Mouse (Mus musculus) ZHBTc4 (cell line): ENCODE data around the gene Olfr1217.
"Not testable (repeated sequence)": the region's sequence is repeated elsewhere in the genome, so short reads cannot be mapped to it uniquely, and the experiment has no call there.

Experiments used
- DNase-seq: peaks from one replicate; pipeline ENCODE4 v3.0.0-alpha.2; 2011; ENCODE audit warnings: low read depth, low spot score

The Olfr1217 gene

GRCm38 (mm10) chr2:89031965-89032364, at the start of gene Olfr1217:
TSS of gene Olfr1217 (minus strand) at chr2:89032065.
- DNase-seq: no peak

- no peak for DNase-seq
Measured at GRCm38 (mm10) chr2:89081487-89081886, 49.6 kb upstream of the Olfr1217 start.

DNA sequence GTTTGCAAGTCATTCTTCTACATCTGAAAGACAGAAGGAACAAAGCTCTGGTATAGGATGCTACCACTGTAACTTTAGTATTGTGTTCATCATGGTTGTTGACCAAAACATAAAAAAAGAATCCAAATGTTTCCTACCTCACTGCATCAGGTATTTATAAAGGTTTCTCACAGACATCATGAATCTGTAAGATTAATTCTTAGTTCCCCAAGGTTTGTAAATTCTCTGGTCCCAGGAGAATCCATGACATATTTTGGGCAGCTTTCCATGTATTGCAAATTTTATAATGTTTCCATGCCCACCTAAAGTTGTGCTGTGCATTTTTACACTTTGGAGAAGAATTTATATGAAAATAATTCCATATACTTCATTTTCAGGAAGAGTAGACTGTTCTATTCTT, 29.2 kb upstream of the Olfr1217 start, which contains the start of gene Olfr1218:
Gene Olfr1218 (minus strand): TSS at position 101 of the 400 bp plus-strand sequence.
- DNase-seq: no peak

- DNase-seq: not testable (repeated sequence)
Measured at GRCm38 (mm10) chr2:89021436-89021835, 10.4 kb downstream of the Olfr1217 start.

GRCm38 (mm10) chr2:89018240-89018639, 13.6 kb downstream of the Olfr1217 start, which contains the start of gene Olfr1216:
TSS of gene Olfr1216 (minus strand) at chr2:89018340.
- no peak for DNase-seq

- no peak for DNase-seq
Measured at GRCm38 (mm10) chr2:89006873-89007272, 25.0 kb downstream of the Olfr1217 start, which contains the start of gene Olfr1215. TSS of gene Olfr1215 (minus strand) at chr2:89006973.

- DNase-seq: no peak
Measured at GRCm38 (mm10) chr2:88992553-88992952, 39.3 kb downstream of the Olfr1217 start, which contains the start of gene Olfr1214. TSS of gene Olfr1214 (minus strand) at chr2:88992653.

GRCm38 (mm10) chr2:88980181-88980580, 51.7 kb downstream of the Olfr1217 start, which contains the start of gene Gm13762:
TSS of gene Gm13762 (minus strand) at chr2:88980281.
- DNase-seq: no peak
